Mouse (Mus musculus) B cell, adult 62 days (primary cell): Measurements from ENCODE around the gene Ttll7. TPM values are rescaled to one million over a fixed set of nuclear protein-coding genes. Genes with fewer than 3 reads are reported as not detected.

Experiments used
- total RNA-seq: library from RNA; stranded (reverse); gene quantifications from 4 replicates; pipeline ENCODE4 v1.2.4, GENCODE M21; 2023

Ttll7 gene
- total RNA-seq: not detected in 4 replicates

GRCm38 (mm10) chr3:146851966-146852891 is at the start of gene Ttll7:
TSS of gene Ttll7 (plus strand) at chr3:146852367.

DNA sequence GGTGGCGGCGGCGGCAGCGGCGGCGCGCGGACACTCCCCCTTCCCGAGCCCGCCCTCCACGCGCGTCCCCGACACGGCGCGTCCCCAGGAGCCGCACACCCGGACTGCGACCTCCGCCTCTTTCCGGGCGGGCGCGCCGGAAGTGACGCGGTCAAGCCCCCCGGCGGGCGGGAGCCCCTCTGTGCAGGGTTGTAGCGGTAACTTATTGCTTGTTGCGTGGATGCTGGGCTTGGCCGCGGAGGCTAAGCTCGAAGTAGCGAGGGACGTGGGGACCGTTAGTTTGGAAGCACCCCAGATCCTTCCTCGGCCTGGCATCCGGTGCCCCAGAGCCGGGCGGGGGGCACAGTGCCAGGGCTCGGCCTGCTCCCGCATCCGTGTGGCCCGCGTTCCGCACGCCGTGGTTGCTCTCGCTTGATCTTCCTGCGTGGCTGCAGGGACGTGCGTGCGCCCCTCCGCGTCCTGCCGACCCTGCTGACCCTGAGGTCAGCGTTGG is 39.2 kb upstream of the Ttll7 start, which contains the start of gene Prkacb:
Prkacb (minus strand) TSS at position 90 of the 493 bp plus-strand sequence.

Other genes with a start within 250 kb of the Ttll7 start
- not detected in 4 replicates for gene Dnase2b, start 236.8 kb upstream of the Ttll7 start, total RNA-seq
- gene 4930503B20Rik, start 201.1 kb upstream of the Ttll7 start, total RNA-seq: not detected in 4 replicates
- gene Samd13, start 166.8 kb upstream of the Ttll7 start, total RNA-seq: not detected in 4 replicates
- gene Prkacb, start 39.4 kb upstream of the Ttll7 start, total RNA-seq: 80.9 to 90.8 TPM (median 85.0 TPM) in 4 replicates